In genomic region chr7:45697894-45698293, GRCm38 (mm10) we compare ENCODE assay signal across 26 mouse cellular contexts. TPM values are rescaled to one million over a fixed set of nuclear protein-coding genes. Genes with fewer than 3 reads are reported as not detected.
"Had no signal": no experiment of that assay in that cellular context is flagged by ENCODE, and none has a peak within 500 bp of the region (broad histone marks: within the 10 kb centered on the region; RNA-seq: fewer than 3 reads in every experiment).

No protein-coding gene starts in this region.

- H3K27me3 ChIP-seq: hindbrain, embryonic 15.5 days had no signal

- ATAC-seq: hindbrain, postnatal 0 days; inflammation-experienced regulatory T-cells, adult 6 months; intestine, embryonic 15.5 days; intestine, postnatal 0 days had no signal

- H3K36me3 ChIP-seq: heart, embryonic 10.5 days; heart, embryonic 13.5 days; heart, embryonic 15.5 days; hindbrain, embryonic 13.5 days; hindbrain, embryonic 15.5 days; intestine, embryonic 15.5 days; limb, embryonic 10.5 days; limb, embryonic 12.5 days had no signal

- H3K9ac ChIP-seq: heart, embryonic 13.5 days; heart, embryonic 15.5 days; hindbrain, embryonic 13.5 days; hindbrain, embryonic 15.5 days; intestine, embryonic 15.5 days; limb, embryonic 12.5 days had no signal

- H3K27ac ChIP-seq: heart, embryonic 10.5 days; heart, embryonic 13.5 days; heart, embryonic 15.5 days; hindbrain, embryonic 13.5 days; hindbrain, embryonic 15.5 days; intestine, embryonic 15.5 days; limb, embryonic 10.5 days; limb, embryonic 12.5 days had no signal

- DNase-seq: gastrocnemius, postnatal 14 days; gastrocnemius, postnatal 36 days; heart, adult 18-20 months; heart, postnatal 14 days; heart, postnatal 36 days; kidney, adult 18-20 months; kidney, adult 8-10 months; kidney, postnatal 10 days; kidney, postnatal 25 days; kidney, postnatal 4 days; liver had no signal

- H3K4me2 ChIP-seq: heart, embryonic 13.5 days; heart, embryonic 15.5 days; hindbrain, embryonic 13.5 days; intestine, embryonic 15.5 days; limb, embryonic 12.5 days; liver, embryonic 11.5 days had no signal

- H3K9me3 ChIP-seq: heart, embryonic 10.5 days; heart, embryonic 13.5 days; heart, embryonic 15.5 days; hindbrain, embryonic 13.5 days; hindbrain, embryonic 15.5 days; intestine, embryonic 15.5 days; limb, embryonic 10.5 days; limb, embryonic 12.5 days had no signal

- H3K4me3 ChIP-seq: heart, embryonic 10.5 days; heart, embryonic 13.5 days; heart, embryonic 15.5 days; hindbrain, embryonic 13.5 days; hindbrain, embryonic 15.5 days; intestine, embryonic 15.5 days; layer of hippocampus, adult 2 months; left cerebral cortex, adult 2 months; limb, embryonic 10.5 days; limb, embryonic 12.5 days had no signal

RNA-seq across cellular contexts. Expression of gene Ntn5, which starts 14.1 kb away (rescaled TPM):
- polyA plus RNA-seq: heart, embryonic 15.5 days; heart, postnatal 0 days; inflammation-experienced regulatory T-cells, adult 6 months had no signal
